Mouse (Mus musculus): ENCODE data around the gene Nrde2. TPM values are rescaled to one million over a fixed set of nuclear protein-coding genes. Genes with fewer than 3 reads are reported as not detected.

Gene Nrde2
- polyA plus RNA-seq (2012; ENCODE audit: low replicate concordance) = 4.6 and 4.9 TPM in 2 replicates

DNA sequence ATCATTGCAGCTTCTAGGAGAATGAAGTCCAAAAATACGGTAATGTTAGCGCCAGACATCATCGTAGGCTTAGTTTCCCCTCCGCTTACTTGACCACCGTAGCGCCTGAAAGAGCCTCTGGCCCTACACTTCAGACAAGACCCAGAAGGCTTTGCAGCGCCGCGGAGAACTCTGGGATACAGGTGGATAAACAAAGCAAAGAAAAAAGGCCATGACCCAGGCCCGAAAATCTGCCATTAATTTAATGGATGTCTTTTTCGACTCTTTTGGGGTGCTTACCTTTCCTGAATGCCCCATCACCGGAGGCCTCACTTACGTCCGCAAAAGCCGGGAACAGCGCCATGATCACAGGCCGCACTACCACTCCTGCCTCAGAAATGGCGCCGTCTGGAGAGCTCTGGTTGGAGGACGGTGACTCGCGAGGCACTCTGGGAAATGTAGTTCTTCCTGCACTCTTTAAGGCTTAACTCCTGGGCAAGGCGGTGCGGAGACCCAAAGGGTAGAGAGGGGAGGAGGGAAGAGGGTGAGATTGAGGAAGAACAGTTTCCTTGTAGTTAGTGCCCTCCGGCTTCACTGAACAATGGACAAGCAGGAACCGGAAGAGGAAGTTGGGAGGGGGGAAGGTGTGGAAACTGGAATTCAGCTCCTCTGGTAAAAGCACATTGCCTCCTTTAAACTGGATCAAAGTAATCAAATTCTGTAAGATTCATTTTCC is at the start of gene Nrde2:
Nrde2 (minus strand) TSS at position 393 of the 715 bp plus-strand sequence.

DNA sequence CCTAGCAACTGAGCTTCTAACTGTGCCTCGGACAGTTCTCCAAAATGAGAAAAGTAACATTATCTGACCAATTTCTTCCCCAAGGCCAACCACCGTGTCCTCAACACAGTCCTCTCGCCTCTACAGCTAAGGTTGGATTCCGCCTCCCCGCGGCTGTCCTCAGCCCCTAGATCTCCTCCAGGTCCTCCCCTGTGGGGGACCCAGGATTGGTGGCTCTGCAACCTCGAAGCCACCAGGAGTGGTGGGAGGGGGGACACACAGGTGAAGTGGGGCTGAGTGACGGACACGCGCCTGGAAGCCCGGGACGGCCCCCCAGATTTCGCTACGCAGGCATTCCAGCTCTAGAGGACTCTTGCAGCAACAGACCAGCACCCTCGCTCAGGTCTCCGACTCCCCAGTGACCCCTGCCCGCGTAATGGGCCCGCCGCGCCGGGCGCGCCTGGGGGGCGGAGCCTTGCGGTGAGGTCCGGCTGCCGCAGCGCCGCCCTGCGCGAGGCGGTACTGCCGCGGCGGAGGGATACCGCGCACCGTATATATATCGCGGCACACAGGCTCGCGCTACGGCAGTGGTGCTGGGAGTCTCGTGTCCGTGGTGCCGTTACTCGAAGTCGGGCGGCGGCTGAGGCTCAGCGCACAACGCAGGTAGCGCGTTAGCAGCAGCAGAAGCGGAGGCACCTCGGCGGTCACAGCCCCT is 39.7 kb upstream of the Nrde2 start, which contains the start of gene Calm1:
Calm1 (plus strand) TSS at position 469 of the 694 bp plus-strand sequence.

DNA sequence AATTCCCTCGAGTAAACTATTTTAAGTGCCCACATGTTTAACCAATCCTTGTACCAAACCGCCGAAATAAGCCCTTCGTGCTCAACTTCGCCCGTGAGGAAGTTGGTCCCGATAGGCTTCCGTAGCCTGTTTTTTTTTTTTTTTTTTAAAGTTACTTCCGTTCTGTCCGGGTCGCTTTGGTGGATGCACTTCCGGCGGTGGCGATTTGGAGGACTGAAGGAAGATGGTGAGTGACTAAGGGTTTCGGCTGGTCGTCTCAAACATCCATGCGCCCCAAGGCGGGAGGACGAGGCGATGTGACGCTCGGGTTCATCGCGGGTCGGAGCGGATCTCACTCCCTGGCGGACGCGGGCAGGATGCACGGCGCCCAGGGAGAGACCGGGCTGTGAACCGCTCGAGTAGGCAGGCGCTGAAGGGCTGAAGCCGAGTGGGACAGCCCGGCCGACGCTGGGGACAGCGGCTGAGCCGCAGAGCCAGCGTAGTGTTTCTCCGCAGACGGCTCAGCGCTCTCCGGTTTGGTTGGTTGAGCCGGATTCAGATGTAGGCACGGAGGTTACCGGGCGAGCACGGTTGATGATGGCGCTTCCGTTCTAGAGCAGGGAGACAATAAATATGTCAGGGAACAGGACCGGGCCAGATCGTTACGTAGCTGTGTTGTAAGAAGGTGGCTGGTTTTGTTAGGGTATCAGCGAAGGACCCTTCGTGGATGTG is 49.3 kb downstream of the Nrde2 start, which contains the start of gene Psmc1:
Psmc1 (plus strand) TSS at position 169 of the 711 bp plus-strand sequence.

Other genes with a start within 250 kb of the Nrde2 start
- 0.50 and 0.73 TPM in 2 replicates for gene Kcnk13, start 195.2 kb downstream of the Nrde2 start, polyA plus RNA-seq (2012; ENCODE audit: low replicate concordance)
- 5.2 and 9.7 TPM in 2 replicates for gene Psmc1, start 49.5 kb downstream of the Nrde2 start, polyA plus RNA-seq (2012; ENCODE audit: low replicate concordance)
- gene Calm1, start 39.8 kb upstream of the Nrde2 start, polyA plus RNA-seq (2012; ENCODE audit: low replicate concordance) = 670 and 754 TPM in 2 replicates